Mouse (Mus musculus) large intestine, adult 2 months (tissue): ENCODE measurements at regions not wholly inside any gene's neighbourhood (a gene's known extent, or its start where the extent isn't known, plus 50 kb on each side); places are given as distances from the start of the nearest gene placed in this dataset.

Experiments used
- DNase-seq: peaks from one replicate; pipeline ENCODE4 v3.0.0-alpha.2; 2012; ENCODE audit warnings: low read depth, low spot score
- WGBS: fragments of 180-500 bp; shearing (Covaris S2); methylation state at CpG from one replicate; pipeline ENCODE4 v1.1.7; 2018; 5-methylcytosine and 5-hydroxymethylcytosine counted together

- no peak for DNase-seq
Measured at GRCm38 (mm10) chr3:148238093-148238492, 752.3 kb downstream of the Adgrl2 start.

GRCm38 (mm10) chr3:148237555-148237954 lies 752.8 kb downstream of the Adgrl2 start:
- no peak for DNase-seq
- WGBS = 71% methylated on average over 6 of the region's 6 CpGs

GRCm38 (mm10) chr3:148233616-148234015 lies 756.7 kb downstream of the Adgrl2 start:
- WGBS = 92% methylated on average over 2 of the region's 2 CpGs
- DNase-seq = no peak

- DNase-seq = no peak
- 70% methylated on average over 3 of the region's 3 CpGs for WGBS
Measured at GRCm38 (mm10) chr3:148229192-148229591, 761.2 kb downstream of the Adgrl2 start.

- WGBS = 56% methylated on average over 9 of the region's 9 CpGs
- DNase-seq = no peak
Measured at GRCm38 (mm10) chr3:148228002-148228707, 762.2 kb downstream of the Adgrl2 start.

- no peak for DNase-seq
- WGBS = 74% methylated on average over 5 of the region's 5 CpGs
Measured at GRCm38 (mm10) chr3:148220826-148221225, 769.5 kb downstream of the Adgrl2 start.

- 63% methylated on average over 10 of the region's 10 CpGs for whole genome bisulfite sequencing
- no peak for DNase-seq
Measured at GRCm38 (mm10) chr3:148220024-148220590, 770.2 kb downstream of the Adgrl2 start.

- DNase-seq = no peak
- 76% methylated on average over 3 of the region's 3 CpGs for WGBS
Measured at GRCm38 (mm10) chr3:148202148-148202547, 788.2 kb downstream of the Adgrl2 start.

GRCm38 (mm10) chr3:148186704-148187103 lies 803.7 kb downstream of the Adgrl2 start:
- 80% methylated on average over 2 of the region's 2 CpGs for WGBS
- DNase-seq = no peak

GRCm38 (mm10) chr3:148167556-148167955 lies 822.8 kb downstream of the Adgrl2 start:
- 86% methylated on average over 1 of the region's 1 CpGs for WGBS
- no peak for DNase-seq

GRCm38 (mm10) chr3:148159059-148159458 lies 831.3 kb downstream of the Adgrl2 start:
- WGBS = 61% methylated on average over 3 of the region's 3 CpGs
- DNase-seq = no peak

- DNase-seq = no peak
- WGBS = 77% methylated on average over 2 of the region's 2 CpGs
Measured at GRCm38 (mm10) chr3:148158533-148158932, 831.8 kb downstream of the Adgrl2 start.

- no peak for DNase-seq
- 80% methylated on average over 2 of the region's 2 CpGs for WGBS
Measured at GRCm38 (mm10) chr3:148143776-148144175, 846.6 kb downstream of the Adgrl2 start.

GRCm38 (mm10) chr3:148136791-148137251 lies 853.5 kb downstream of the Adgrl2 start:
- no peak for DNase-seq
- 75% methylated on average over 3 of the region's 3 CpGs for WGBS

GRCm38 (mm10) chr3:148134646-148135045 lies 855.7 kb downstream of the Adgrl2 start:
- no peak for DNase-seq
- 81% methylated on average over 2 of the region's 2 CpGs for WGBS

- DNase-seq = no peak
Measured at GRCm38 (mm10) chr3:148115576-148115975, 874.8 kb downstream of the Adgrl2 start.

GRCm38 (mm10) chr3:148112204-148112603 lies 878.2 kb downstream of the Adgrl2 start:
- WGBS = 82% methylated on average over 3 of the region's 3 CpGs
- no peak for DNase-seq

- no peak for DNase-seq
- 78% methylated on average over 1 of the region's 1 CpGs for WGBS
Measured at GRCm38 (mm10) chr3:148107031-148107430, 883.3 kb downstream of the Adgrl2 start.

- 84% methylated on average over 4 of the region's 4 CpGs for WGBS
- DNase-seq = no peak
Measured at GRCm38 (mm10) chr3:148093930-148094329, 896.4 kb downstream of the Adgrl2 start.

GRCm38 (mm10) chr3:148075841-148076240 lies 914.5 kb downstream of the Adgrl2 start:
- WGBS = 48% methylated on average over 2 of the region's 2 CpGs
- no peak for DNase-seq

GRCm38 (mm10) chr3:148066701-148067100 lies 923.7 kb downstream of the Adgrl2 start:
- no peak for DNase-seq
- WGBS = 96% methylated on average over 6 of the region's 6 CpGs
